Mouse (Mus musculus): ENCODE measurements at regions not wholly inside any gene's neighbourhood (a gene's known extent, or its start where the extent isn't known, plus 50 kb on each side); places are given as distances from the start of the nearest gene placed in this dataset.

- peak; percentile 51; the same call in 1 of the 2 replicates for ATAC-seq (ENCODE audit: low FRiP score)
- 79% methylated on average over 6 of the region's 6 CpGs for WGBS
- no peak for DNase-seq (ENCODE audit: low spot score)
These were observed 826.5 kb downstream of the Mat2b start for GRCm38 (mm10) chr11:39868451-39868979.

More at GRCm38 (mm10) chr11:39868451-39868979, 826.5 kb downstream of the Mat2b start:
- H3K4me2 ChIP-seq (replicated peaks; ENCODE audit: low read depth, low read length), result no peak overlapping the region
- no peaks in the 10 kb centered on the region for H3K36me3 ChIP-seq (ENCODE audit: control insufficient read depth, insufficient read depth, low read length)
- no peak overlapping the region for H3K4me3 ChIP-seq (ENCODE audit: low read depth, low read length)
- no peaks in the 10 kb centered on the region for H3K9me3 ChIP-seq (ENCODE audit: control insufficient read depth, low read length)
- H3K27ac ChIP-seq (ENCODE audit: low read depth, low read length), result no peak overlapping the region
- no peak overlapping the region for H3K9ac ChIP-seq (ENCODE audit: low read depth, low read length)
- no peaks in the 10 kb centered on the region for H3K27me3 ChIP-seq (ENCODE audit: control insufficient read depth, insufficient read depth, low read length)
- H3K4me1 ChIP-seq (replicated peaks; ENCODE audit: control insufficient read depth, insufficient read depth, low read length), result no peaks in the 10 kb centered on the region
